Mouse (Mus musculus): ENCODE measurements around the gene Rfc5. TPM values are rescaled to one million over a fixed set of nuclear protein-coding genes. Genes with fewer than 3 reads are reported as not detected.
"Not testable (repeated sequence)": the region's sequence is repeated elsewhere in the genome, so short reads cannot be mapped to it uniquely, and the experiment has no call there.

The Rfc5 gene
- total RNA-seq, 2 experiments from 2014 or later, result 18.0 to 23.5 TPM

GRCm38 (mm10) chr5:117380199-117380598 lies 8.6 kb downstream of the Rfc5 start:
- intact Hi-C loops (cut with DNase I), result no loop called here
- no peak for DNase-seq (ENCODE audit: extremely low spot score in 1 of 2, low spot score in 2 of 2)

GRCm38 (mm10) chr5:117377731-117378130 lies 11.1 kb downstream of the Rfc5 start:
- not testable (repeated sequence) for DNase-seq (ENCODE audit: extremely low spot score in 1 of 2, low spot score in 2 of 2)

GRCm38 (mm10) chr5:117376331-117376761 lies 12.5 kb downstream of the Rfc5 start:
- DNase-seq (ENCODE audit: extremely low spot score in 1 of 2, low spot score in 2 of 2), result peak in 1 of 2 experiments; percentile 49
- intact Hi-C loops (cut with DNase I), result no loop called here

More at GRCm38 (mm10) chr5:117377731-117378130, 11.1 kb downstream of the Rfc5 start:
- intact Hi-C loops (cut with DNase I), result not testable (repeated sequence)

GRCm38 (mm10) chr5:117374372-117375049 lies 14.3 kb downstream of the Rfc5 start:
- no peak for DNase-seq (ENCODE audit: extremely low spot score in 1 of 2, low spot score in 2 of 2)
- intact Hi-C loops (cut with DNase I), result no loop called here

GRCm38 (mm10) chr5:117373418-117373817 lies 15.4 kb downstream of the Rfc5 start:
- intact Hi-C loops (cut with DNase I), result no loop called here

GRCm38 (mm10) chr5:117370592-117370991 lies 18.3 kb downstream of the Rfc5 start:
- no peak for DNase-seq (ENCODE audit: extremely low spot score in 1 of 2, low spot score in 2 of 2)
- intact Hi-C loops (cut with DNase I), result no loop called here

More at GRCm38 (mm10) chr5:117373418-117373817, 15.4 kb downstream of the Rfc5 start:
- no peak for DNase-seq (ENCODE audit: extremely low spot score in 1 of 2, low spot score in 2 of 2)

DNA sequence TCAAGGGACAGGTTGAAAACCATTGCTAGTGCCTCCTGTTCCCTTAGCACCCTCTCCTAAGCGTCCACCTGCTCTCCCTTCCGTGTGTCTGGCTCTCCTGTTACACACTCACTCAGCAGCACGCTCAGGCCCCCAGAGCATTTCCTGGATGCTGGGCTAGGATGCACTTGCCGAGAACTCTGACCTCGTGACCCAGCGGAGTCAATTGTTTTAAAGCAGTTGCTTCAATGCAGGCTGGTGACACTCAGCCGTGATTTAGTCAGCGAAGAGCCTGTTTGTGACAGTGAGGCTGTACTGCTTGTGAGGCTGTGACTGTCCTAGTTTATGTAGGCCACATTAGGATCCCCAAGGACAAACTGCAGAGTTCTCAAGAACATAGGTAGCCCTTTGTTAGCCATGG lies 21.6 kb downstream of the Rfc5 start:
- intact Hi-C loops (cut with DNase I), result no loop called here
- DNase-seq (ENCODE audit: extremely low spot score in 1 of 2, low spot score in 2 of 2), result no peak

DNA sequence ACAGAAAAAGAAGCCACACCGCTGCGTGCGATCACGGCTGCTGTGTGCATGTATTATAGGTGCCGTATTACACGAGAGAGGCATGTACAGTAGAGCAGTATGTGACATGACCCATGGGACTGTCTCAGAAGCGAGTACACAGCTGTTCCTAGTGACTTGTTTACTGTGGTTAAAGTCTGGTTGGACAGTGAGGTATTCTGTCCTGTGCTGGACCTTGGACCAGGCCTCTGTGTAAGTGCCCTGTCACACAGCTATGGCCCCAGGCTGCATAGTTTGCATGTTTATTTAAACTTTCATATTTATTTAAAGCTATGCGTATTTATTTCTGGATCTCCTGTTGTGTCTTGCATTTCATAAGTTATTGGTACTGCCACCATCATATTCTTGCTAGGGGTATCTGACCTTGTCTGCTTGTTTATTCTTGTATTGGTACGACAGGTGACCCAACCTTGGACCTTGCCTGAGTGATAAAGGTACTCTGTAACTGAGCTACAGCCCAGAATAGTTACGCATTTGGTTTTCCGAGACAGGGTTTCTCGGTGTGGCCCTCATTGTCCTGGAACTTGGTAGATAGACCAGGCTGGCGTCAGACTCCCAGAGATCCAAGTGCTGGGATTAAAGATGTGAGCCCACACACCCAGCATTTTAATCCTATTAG lies 22.8 kb downstream of the Rfc5 start:
- intact Hi-C loops (cut with DNase I), result no loop called here
- no peak for DNase-seq (ENCODE audit: extremely low spot score in 1 of 2, low spot score in 2 of 2)

- no peak for DNase-seq (ENCODE audit: extremely low spot score in 1 of 2, low spot score in 2 of 2)
- intact Hi-C loops (cut with DNase I), result no loop called here
Measured at GRCm38 (mm10) chr5:117364821-117365220, 24.0 kb downstream of the Rfc5 start.

GRCm38 (mm10) chr5:117363066-117363782 lies 25.6 kb downstream of the Rfc5 start:
- no peak for DNase-seq (ENCODE audit: extremely low spot score in 1 of 2, low spot score in 2 of 2)
- intact Hi-C loops (cut with DNase I), result no loop called here

GRCm38 (mm10) chr5:117361590-117361989 lies 27.3 kb downstream of the Rfc5 start:
- no peak for DNase-seq (ENCODE audit: extremely low spot score in 1 of 2, low spot score in 2 of 2)
- intact Hi-C loops (cut with DNase I), result no loop called here

GRCm38 (mm10) chr5:117360631-117361541 lies 28.0 kb downstream of the Rfc5 start:
- intact Hi-C loops (cut with DNase I), result no loop called here

GRCm38 (mm10) chr5:117360228-117360515 lies 28.7 kb downstream of the Rfc5 start:
- intact Hi-C loops (cut with DNase I), result no loop called here
- DNase-seq (ENCODE audit: extremely low spot score in 1 of 2, low spot score in 2 of 2), result no peak

More at GRCm38 (mm10) chr5:117360631-117361541, 28.0 kb downstream of the Rfc5 start:
- no peak for DNase-seq (ENCODE audit: extremely low spot score in 1 of 2, low spot score in 2 of 2)

GRCm38 (mm10) chr5:117359497-117360227 lies 29.2 kb downstream of the Rfc5 start:
- intact Hi-C loops (cut with DNase I), result no loop called here

GRCm38 (mm10) chr5:117358725-117359124 lies 30.1 kb downstream of the Rfc5 start:
- intact Hi-C loops (cut with DNase I), result no loop called here
- DNase-seq (ENCODE audit: extremely low spot score in 1 of 2, low spot score in 2 of 2), result peak; percentile 79 to 88

More at GRCm38 (mm10) chr5:117359497-117360227, 29.2 kb downstream of the Rfc5 start:
- no peak for DNase-seq (ENCODE audit: extremely low spot score in 1 of 2, low spot score in 2 of 2)

- no peak for DNase-seq (ENCODE audit: extremely low spot score in 1 of 2, low spot score in 2 of 2)
- intact Hi-C loops (cut with DNase I), result no loop called here
Measured at GRCm38 (mm10) chr5:117358248-117358630, 30.6 kb downstream of the Rfc5 start.

DNA sequence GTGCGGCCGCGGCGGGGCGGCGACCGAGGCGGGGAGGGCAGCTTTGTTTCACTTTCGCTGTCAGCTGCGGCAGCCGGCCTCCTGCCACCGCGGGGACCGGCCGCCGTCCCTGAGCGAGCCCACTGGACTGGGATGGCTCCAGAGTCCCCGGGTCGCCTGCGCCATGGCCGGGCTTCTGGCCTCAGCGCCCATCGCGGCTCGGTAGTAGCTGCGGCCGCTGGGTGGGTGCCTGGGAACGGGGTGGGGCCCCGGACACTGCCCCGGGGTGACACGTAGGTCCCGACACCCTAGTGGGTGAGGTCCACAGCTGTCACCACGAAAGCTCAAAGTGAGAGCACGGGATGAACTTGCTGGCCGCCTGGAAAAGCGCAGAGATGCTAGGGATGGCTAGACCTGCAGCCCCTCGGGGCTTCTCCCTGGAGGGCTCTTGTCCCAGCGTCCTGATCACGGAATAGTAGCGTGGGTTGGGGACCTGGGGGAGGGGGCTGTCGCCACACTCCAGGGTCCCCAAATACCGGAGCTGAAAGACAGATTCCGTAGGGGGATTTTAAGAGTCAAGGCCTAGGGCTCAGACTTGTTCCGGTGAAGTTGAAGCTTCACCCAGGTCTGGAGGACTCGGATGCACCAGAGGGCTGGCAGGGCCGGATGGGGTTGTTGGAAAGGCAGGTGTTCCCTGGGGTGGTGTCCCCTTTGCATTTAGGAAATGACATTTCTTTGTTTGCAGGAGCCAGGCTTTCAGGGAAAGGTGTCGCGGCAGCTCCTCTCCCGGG lies 31.2 kb downstream of the Rfc5 start:
- intact Hi-C loops (cut with DNase I), result no loop called here
- DNase-seq (ENCODE audit: extremely low spot score in 1 of 2, low spot score in 2 of 2), result no peak

GRCm38 (mm10) chr5:117357129-117357477 lies 31.7 kb downstream of the Rfc5 start, which contains the start of gene Wsb2:
Wsb2 (plus strand) TSS chr5:117357304.
- intact Hi-C loops (cut with DNase I), result no loop called here
- DNase-seq (ENCODE audit: extremely low spot score in 1 of 2, low spot score in 2 of 2), result peak; percentile 68 to 96
